19 mouse cellular contexts compared by ENCODE assay signal in genomic region chr14:33315771-33316170, GRCm38 (mm10).
DNase-seq lines count a peak whose midpoint lies in the region; ATAC-seq and TF ChIP-seq lines count a peak whose summit lies in the region.
"Had no signal": no experiment of that assay in that cellular context is flagged by ENCODE, and none has a peak within 500 bp of the region (broad histone marks: within the 10 kb centered on the region; RNA-seq: fewer than 3 reads in every experiment).

No protein-coding gene starts in this region.

- no peak overlapping the region for H3K27ac ChIP-seq in kidney, postnatal 0 days
- H3K27ac ChIP-seq in lung, postnatal 0 days (ENCODE audit: low read length): no peak overlapping the region
- H3K27ac ChIP-seq in olfactory bulb, adult 2 months (ENCODE audit: insufficient read depth, low read depth, low read length): no peak overlapping the region
- H3K27ac ChIP-seq: embryonic facial prominence, embryonic 15.5 days; forebrain, embryonic 12.5 days; hindbrain, embryonic 12.5 days; limb, embryonic 12.5 days had no signal

- no peak overlapping the region for H3K4me3 ChIP-seq in kidney, postnatal 0 days (replicated peaks; ENCODE audit: low read depth, low read length)
- H3K4me3 ChIP-seq in lung, postnatal 0 days (ENCODE audit: low read depth, low read length): no peak overlapping the region
- H3K4me3 ChIP-seq in olfactory bulb, adult 2 months (ENCODE audit: insufficient read depth, low read depth, low read length): no peak overlapping the region
- H3K4me3 ChIP-seq: embryonic facial prominence, embryonic 15.5 days; forebrain, embryonic 12.5 days; hindbrain, embryonic 12.5 days; limb, embryonic 12.5 days had no signal

- H3K4me2 ChIP-seq in kidney, postnatal 0 days (ENCODE audit: low read length): no peak overlapping the region
- no peak overlapping the region for H3K4me2 ChIP-seq in lung, postnatal 0 days (replicated peaks; ENCODE audit: low read depth, low read length)
- H3K4me2 ChIP-seq: embryonic facial prominence, embryonic 15.5 days; forebrain, embryonic 12.5 days; hindbrain, embryonic 12.5 days; limb, embryonic 12.5 days; midbrain, embryonic 11.5 days had no signal

- no peak for TF ChIP-seq POLR2A in olfactory bulb, adult 2 months (IDR thresholded peaks at IDR 0.05; ENCODE audit: insufficient read depth, low read depth, low read length)

- 47% methylated on average over 4 of the region's 4 CpGs for WGBS in kidney, postnatal 0 days
- 54% methylated on average over 4 of the region's 4 CpGs for WGBS in lung, postnatal 0 days
- WGBS in olfactory bulb, adult 2 months: 64% methylated on average over 4 of the region's 4 CpGs

- H3K36me3 ChIP-seq in kidney, postnatal 0 days (ENCODE audit: insufficient read depth, low read length): no peaks in the 10 kb centered on the region
- no peaks in the 10 kb centered on the region for H3K36me3 ChIP-seq in lung, postnatal 0 days (ENCODE audit: insufficient read depth, low read length)
- H3K36me3 ChIP-seq: embryonic facial prominence, embryonic 15.5 days; forebrain, embryonic 12.5 days; hindbrain, embryonic 12.5 days; limb, embryonic 12.5 days had no signal

- TF ChIP-seq EP300 in lung, postnatal 0 days (IDR thresholded peaks at IDR 0.05): no peak

- TF ChIP-seq CTCF in kidney, postnatal 0 days (IDR thresholded peaks at IDR 0.05; ENCODE audit: low read depth): peak; percentile 49
- TF ChIP-seq CTCF in lung, postnatal 0 days (IDR thresholded peaks at IDR 0.05): peak; percentile 33
- peak; percentile 11; the same call in 1 of the 2 replicates for TF ChIP-seq CTCF in olfactory bulb, adult 2 months (IDR thresholded peaks at IDR 0.05; ENCODE audit: insufficient read depth, low read depth, low read length)

- H3K4me1 ChIP-seq in kidney, postnatal 0 days (replicated peaks; ENCODE audit: insufficient read depth, low read length): no peaks in the 10 kb centered on the region
- H3K4me1 ChIP-seq in lung, postnatal 0 days (ENCODE audit: insufficient read depth, low read depth, low read length): peaks cover 6% of the 10 kb centered on the region
- H3K4me1 ChIP-seq in olfactory bulb, adult 2 months (ENCODE audit: control insufficient read depth, insufficient read depth, low read length): peaks cover 21% of the 10 kb centered on the region

- no peak for ATAC-seq in kidney, postnatal 0 days (replicated peaks; ENCODE audit: low FRiP score, low read depth)
- ATAC-seq in lung, postnatal 0 days: no peak
- ATAC-seq: CD4-positive, CD25-positive, alpha-beta regulatory T cell, adult 4 months had no signal

- intact Hi-C loops in gastrocnemius, postnatal 14 days (cut with DNase I; ENCODE audit: low total_unique reads): loop anchor here (2.0 kb wide), 1 partner anchor 55 kb away; no protein-coding TSS in a partner anchor

- H3K27me3 ChIP-seq in kidney, postnatal 0 days (ENCODE audit: insufficient read depth, low read length): no peaks in the 10 kb centered on the region
- 0 out of 2 replicates have a peak, but pooled peaks cover 2% of the 10 kb centered on the region for H3K27me3 ChIP-seq in lung, postnatal 0 days (replicated peaks; ENCODE audit: insufficient read depth, low read length)

- H3K9ac ChIP-seq in kidney, postnatal 0 days (ENCODE audit: low read depth, low read length): no peak overlapping the region
- no peak overlapping the region for H3K9ac ChIP-seq in lung, postnatal 0 days (replicated peaks; ENCODE audit: low read depth)
- H3K9ac ChIP-seq: embryonic facial prominence, embryonic 15.5 days; forebrain, embryonic 12.5 days; hindbrain, embryonic 12.5 days; limb, embryonic 12.5 days had no signal

- no peaks in the 10 kb centered on the region for H3K9me3 ChIP-seq in kidney, postnatal 0 days (replicated peaks; ENCODE audit: low read length)
- H3K9me3 ChIP-seq in lung, postnatal 0 days (ENCODE audit: low read length): no peaks in the 10 kb centered on the region
- H3K9me3 ChIP-seq: embryonic facial prominence, embryonic 15.5 days; forebrain, embryonic 12.5 days; hindbrain, embryonic 12.5 days; limb, embryonic 12.5 days had no signal

- DNase-seq in kidney, postnatal 0 days (ENCODE audit: low spot score): peak; percentile 44
- no peak for DNase-seq in kidney, adult 18-20 months
- DNase-seq in lung, postnatal 0 days (ENCODE audit: low spot score): no peak
- no peak for DNase-seq in lung, adult 18-20 months
- peak; percentile 19 for DNase-seq in NIH3T3 (ENCODE audit: low read depth)
- no peak for DNase-seq in gastrocnemius, postnatal 14 days
- DNase-seq: adrenal gland, postnatal 25 days; cerebellum, adult 11 months; cerebellum, postnatal 25 days; kidney, adult 11 months; layer of hippocampus, postnatal 36 days; right cerebral cortex, postnatal 14 days had no signal

Comparison
In these comparisons a context has a peak if more than half of its experiments do, and no peak if none do; other contexts are left out.
1. DNase-seq: peak in kidney, postnatal 0 days (single experiment) and NIH3T3 (single experiment); none in kidney, adult 18-20 months (single experiment), lung, postnatal 0 days (single experiment), lung, adult 18-20 months (0 of 2) and gastrocnemius, postnatal 14 days (single experiment).
2. Peak in every context shown above with its lines, with median percentiles within 50 percentile points of each other: CTCF ChIP-seq.